Mouse (Mus musculus): ENCODE data around the gene Patj.

The Patj gene

DNA sequence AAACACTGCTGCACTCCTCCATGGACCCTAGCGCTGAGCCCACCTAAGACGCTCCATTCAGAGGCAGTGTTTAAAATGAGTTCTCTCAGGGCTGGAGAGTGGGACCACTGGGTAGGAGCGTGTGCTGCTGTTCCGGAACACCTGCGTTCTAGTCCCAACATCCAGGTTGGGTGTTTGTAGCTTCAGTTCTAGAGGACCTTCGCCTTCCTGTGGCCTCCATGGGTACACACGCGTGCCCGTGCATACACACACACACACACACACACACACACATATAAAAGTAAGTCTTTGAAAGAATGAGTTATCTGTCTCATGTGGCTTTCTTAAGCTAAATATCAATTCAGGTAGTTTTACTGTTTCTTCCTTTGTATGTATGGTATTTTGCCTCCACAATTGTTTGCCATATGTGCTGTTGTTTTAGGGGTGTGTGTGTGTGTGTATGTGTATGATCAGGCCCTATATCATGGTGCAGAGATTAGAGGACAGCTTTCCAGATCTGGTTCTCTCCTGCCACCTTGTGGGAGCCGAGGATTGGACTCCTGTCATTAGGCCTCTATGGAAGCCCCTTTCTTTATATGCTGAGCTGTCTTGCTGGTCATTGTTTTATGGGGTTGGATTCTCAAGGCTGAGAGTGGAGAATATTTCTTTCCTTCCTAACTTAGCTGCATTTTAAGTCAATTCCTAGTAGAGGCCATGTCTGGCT, 49.0 kb downstream of the Patj start:
- DNase-seq (ENCODE audit: low read depth in 2 of 2, low spot score in 2 of 2) = peak; percentile 51 to 66

DNA sequence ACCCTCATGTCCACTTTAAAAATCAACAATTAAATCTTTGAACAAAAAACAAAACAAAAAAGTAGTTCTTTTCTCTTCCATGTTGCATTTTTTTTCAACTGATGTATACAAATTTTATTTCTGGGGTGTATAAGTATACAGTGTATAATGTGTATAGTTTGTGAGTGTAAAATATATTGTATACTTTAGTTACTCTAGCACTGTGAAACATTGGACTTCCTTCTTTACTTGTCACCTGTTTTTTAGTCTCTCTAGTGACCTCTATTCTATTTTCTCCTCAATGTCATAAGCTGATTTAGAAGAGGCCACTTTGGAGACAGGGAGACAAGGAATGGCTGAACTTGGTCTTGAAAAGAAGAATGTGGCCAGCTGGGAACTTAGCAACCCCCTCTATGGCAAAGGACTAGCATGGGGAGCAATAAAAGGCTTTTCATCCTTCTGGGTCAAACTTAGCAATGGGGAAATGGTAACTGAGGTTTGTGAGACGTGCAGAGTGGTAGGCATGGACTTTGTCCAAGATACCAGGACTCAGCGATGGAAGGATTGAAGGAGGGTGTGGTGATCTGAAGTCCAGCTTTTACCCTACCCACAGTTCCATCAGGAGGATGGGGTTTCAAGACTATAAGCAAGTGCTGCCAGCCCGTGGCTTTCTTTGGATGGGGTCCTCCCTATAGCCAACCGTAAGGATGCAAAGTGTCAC, 54.1 kb downstream of the Patj start:
- DNase-seq (ENCODE audit: low read depth in 2 of 2, low spot score in 2 of 2) = no peak

DNA sequence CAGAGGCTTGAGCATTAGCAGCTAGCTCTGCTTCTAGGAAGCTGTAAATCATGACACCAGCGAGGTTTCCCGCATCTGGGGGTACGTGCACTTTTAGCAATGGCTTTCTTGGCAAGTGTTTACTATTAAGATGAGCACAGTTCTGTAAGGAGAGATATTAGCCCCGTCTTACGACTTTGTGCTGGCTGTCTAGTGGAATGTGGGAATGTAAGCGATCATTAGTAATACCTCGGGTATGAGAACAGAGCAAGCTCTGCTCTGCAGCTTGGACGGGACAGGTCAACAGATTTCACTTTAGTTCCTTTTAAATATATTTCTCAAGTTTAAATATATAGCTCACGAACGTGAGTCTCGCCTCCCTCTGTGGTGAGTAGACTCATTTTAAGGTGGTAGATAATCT, 54.7 kb downstream of the Patj start:
- DNase-seq (ENCODE audit: low read depth in 2 of 2, low spot score in 2 of 2) = no peak

DNA sequence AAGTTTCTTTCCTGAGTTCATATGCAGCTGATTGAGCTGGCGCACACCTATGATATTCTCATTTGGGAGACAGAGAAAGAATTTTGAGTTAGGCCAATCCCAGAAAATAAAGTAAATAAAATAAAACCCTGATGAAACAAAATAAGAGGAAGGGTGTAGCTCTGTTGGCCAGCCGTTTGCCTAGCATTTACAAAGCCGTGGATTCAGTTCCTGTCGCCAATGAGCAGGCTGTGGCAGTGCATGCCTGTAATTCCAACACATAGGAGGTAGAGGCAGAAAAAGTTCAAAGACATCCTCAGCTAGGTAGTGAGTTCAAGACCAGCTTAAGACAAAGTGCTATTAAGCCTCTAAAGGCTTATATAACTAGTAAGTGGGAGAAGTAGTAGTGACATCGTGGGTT, 55.2 kb downstream of the Patj start:
- DNase-seq (ENCODE audit: low read depth in 2 of 2, low spot score in 2 of 2) = no peak

DNA sequence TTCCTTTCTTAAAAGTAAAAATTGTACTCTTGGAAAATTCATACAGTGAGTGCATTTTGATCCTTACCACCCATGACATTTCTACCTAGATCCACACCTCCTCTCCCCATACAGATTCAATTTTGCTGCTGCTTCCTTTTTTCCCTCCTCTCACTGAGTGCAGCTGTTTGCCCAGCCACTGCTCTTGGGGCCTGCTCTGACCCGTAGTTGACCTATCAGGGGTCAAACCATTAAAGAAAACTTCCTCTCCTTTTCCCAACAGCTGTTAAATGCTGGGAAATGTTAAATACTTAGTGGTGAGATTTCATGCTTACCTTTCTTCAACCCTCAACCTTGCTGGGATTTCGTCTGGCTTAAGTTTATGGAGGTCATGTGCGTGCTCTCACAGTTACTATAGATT, 55.7 kb downstream of the Patj start:
- no peak for DNase-seq (ENCODE audit: low read depth in 2 of 2, low spot score in 2 of 2)

DNA sequence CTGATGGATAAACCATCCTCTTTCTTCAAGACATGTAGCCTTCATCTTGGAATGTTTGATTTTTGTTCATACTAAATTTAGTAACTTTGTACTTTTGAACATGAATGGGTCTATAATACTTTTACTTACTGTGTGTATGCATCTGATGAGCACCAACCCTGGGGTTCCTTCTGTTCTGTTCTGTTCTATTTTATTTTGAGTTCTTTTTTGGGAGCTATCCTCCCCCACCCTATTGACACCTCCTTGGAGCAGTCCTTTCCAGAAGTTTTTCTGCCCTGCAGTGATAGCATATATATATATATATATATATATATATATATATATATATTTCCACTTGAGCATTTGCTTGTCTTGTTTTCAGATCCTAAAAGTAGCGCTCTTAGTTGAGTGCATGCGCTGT, 57.1 kb downstream of the Patj start:
- DNase-seq (ENCODE audit: low read depth in 2 of 2, low spot score in 2 of 2) = no peak

DNA sequence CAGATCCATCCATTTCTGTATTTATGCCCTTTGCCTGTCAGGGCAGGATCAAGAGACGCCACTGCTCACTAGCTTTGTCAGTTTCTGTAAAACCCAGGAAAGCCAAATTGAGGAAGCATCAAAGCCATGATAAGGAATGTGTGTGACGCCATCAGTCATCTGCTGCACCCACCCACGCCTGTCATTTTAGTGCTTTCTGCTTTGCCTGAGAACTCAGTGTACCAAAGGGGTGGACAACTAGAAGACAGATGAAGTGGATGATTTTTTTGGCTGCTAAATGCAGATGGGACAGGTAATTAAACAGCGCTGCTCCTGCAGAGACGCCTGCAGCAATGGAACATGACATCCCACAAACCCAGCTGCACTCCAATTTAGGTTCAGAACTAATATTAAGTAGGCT, 57.6 kb downstream of the Patj start:
- no peak for DNase-seq (ENCODE audit: low read depth in 2 of 2, low spot score in 2 of 2)

DNA sequence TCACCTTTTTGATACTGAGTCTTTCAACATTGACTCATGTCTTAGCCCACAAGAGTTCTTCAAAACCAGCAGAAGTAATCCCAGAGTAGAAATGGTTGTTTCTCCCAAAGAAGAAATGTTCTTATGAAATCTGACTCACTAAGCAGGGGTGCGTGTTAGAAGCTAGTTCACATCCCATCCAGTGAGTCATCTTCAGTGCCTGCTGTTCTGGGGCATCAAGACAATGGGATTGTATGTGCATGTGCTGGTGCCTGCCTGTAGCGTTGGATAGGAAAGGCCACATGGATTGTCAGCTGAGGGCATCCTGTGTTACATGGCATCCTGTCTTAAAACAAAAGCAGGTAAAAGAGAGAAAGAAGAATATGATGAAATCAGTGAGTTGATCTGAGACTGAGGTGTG, 59.8 kb downstream of the Patj start:
- DNase-seq (ENCODE audit: low read depth in 2 of 2, low spot score in 2 of 2) = no peak

DNA sequence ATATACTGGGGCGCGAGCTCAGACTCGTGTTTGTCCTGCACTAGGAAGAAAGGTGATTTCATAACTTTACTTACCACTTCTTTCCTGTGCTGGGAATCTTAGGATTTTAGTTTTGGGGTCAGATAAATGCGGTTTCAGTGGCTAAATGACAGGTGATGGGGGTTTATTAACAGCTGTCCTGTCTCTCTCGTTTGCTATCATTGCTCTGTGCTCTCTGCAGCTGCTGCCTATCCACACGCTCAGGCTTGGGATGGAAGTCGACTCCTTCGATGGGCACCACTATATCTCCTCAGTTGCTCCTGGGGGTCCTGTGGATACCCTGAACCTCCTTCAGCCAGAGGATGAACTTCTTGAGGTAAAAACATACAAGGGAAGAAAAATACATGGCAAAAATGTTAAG, 60.3 kb downstream of the Patj start:
- no peak for DNase-seq (ENCODE audit: low read depth in 2 of 2, low spot score in 2 of 2)

DNA sequence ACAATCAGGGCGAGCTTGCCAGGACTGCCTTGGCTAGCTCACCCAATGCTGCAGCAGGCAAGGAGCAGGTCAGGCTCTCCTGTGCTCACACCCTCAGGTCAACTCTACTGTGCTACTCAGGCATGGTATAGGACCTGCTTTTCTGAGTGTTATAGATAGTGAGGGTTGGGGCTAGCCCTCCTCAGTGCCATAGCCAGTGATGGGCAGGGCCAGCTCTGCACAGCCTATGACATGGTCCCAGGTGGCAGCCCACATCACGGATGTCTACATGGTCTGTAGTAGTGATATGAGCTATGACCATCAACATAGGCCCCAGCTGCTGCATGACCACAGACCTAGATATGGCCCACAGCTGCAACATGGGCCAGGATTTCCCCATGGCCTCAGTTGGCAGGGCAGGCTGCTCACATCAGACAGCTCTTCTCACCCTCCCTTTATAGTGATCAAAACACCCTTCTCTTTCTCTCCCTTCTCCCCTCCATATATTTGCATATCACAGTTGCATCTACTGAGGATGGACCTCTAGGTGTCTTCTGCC, 66.3 kb downstream of the Patj start:
- no peak for DNase-seq (ENCODE audit: low read depth in 2 of 2, low spot score in 2 of 2)

DNA sequence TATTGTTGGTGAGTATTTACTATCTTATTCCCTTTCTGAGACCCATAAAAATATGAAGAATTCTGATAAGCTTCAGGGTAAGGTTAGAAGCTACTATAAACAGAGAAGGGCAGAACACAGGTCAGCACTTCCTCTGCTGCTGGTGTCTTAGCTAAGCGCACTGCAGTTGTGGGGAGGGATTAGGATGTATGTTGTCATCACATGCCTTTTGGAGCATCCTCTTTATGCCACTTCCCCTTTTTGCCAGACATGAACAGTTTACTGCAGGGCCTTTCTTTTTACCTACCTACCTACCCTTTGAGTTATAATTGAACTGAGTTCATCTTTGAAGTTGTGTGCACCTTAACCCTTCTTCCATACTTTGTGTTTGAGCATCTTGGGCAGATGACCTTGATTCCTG, 69.9 kb downstream of the Patj start:
- DNase-seq (ENCODE audit: low read depth in 2 of 2, low spot score in 2 of 2) = no peak

DNA sequence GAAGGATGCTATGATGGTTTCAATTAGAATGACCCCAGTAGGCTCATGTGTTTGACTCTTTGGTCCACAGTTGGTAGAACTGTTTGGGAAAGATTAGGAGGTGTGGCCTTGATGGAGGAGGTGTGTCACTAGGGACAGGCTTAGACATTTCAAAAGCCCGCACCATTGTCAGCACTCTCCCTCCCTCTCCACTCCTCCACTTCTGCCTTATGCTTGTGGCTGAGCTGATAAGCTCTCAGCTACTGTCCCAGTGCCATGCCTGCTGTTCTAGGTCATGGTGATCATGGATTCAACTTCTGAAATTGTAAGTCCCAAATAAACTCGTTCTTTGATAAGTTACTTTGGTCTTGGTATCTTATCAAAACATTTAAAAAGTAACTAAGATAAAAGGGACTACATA, 70.3 kb downstream of the Patj start:
- DNase-seq (ENCODE audit: low read depth in 2 of 2, low spot score in 2 of 2) = no peak

DNA sequence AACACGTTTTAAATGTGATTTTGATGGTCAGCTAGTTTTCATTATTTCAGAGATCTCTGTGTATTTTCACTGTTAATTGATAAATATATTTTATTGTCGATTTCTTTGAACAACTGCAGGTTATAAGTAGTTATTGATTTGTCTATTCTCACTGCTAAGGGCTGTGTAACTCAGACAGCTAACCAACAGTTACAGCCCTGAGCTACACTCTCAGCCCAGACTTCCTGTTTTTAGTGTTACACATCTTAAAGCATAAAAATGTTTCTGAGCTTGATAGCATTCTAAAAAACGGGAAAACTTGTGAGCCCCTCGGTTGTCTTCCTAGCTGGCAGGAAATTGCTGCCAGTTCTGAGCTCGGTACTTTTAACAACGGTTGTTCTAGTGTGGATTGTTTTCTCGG, 75.8 kb downstream of the Patj start:
- no peak for DNase-seq (ENCODE audit: low read depth in 2 of 2, low spot score in 2 of 2)

DNA sequence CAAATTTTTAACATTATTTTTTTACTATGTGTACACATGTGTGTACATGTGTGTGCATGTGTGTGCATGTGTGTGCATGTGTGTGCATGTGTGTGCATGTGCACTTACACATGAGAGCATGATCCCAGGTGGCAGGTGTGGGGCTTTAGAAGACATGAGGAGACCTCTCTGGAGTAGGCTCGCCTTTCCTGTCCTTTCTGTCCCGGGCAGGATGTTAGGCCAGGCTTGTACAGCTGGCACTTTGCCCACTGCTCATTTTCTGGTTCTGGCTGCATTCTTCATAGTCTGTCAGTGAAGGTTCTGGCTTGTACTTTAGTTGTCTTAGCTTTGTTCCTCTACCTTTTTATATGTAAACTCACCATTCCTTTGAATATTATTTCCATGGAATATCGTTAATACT, 77.9 kb downstream of the Patj start:
- DNase-seq (ENCODE audit: low read depth in 2 of 2, low spot score in 2 of 2) = no peak

DNA sequence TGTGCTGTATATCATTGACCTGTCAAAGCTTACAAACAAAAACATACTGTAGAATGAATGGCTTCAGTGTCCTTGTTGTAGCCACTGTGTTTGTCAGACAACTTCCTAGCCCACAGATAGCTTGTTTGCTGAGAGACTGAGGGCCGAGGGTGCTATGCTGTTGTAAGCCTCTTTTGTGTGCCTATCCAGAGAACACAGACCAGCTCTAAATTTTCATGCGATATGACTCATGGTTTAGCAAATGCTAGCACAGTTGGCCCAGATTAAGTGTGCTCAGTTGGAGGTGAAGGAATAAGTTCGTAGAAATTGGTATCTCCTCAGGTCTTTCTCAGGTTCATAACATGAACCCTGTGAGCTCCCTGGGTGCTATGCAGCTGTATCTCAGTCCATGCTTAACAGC, 82.4 kb downstream of the Patj start:
- DNase-seq (ENCODE audit: low read depth in 2 of 2, low spot score in 2 of 2) = no peak

DNA sequence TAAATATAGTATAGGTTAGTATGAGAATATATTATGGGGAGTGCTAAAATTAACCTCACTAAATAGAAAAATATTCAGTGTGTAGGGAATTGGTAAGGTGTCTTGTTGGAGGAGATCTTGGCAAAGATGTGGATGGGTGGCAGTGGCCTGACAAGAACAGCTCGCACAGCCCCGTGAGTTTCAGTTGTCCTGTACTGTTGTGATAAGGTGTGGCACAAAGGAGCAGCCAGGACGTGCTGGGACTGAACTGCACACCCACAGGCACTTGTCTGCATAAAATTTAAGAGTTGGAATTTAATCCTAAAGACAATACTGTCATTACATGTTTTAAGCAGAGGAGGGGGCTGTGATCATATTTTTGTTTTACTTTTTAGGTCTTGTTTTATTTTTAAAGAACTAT, 90.9 kb downstream of the Patj start:
- DNase-seq (ENCODE audit: low read depth in 2 of 2, low spot score in 2 of 2) = no peak

DNA sequence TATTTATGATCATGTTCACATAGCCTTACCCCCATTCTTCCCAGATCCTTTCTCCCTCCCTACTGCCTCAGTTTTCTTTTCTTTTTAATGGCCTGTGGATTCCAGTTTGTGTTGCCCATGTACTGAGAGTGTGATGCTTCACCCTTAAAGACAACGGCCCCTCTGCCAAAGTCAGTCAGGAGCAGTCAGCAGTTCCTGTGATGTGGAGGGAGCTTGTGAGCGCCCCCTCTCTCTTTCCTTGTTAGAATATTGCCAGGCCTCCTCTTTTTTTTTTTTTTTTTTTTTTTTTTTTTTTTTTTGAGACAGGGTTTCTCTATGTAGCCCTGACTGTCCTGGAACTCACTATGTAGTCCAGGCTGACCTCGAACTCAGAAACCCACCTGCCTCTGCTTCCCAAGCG, 91.3 kb downstream of the Patj start:
- DNase-seq (ENCODE audit: low read depth in 2 of 2, low spot score in 2 of 2) = no peak

DNA sequence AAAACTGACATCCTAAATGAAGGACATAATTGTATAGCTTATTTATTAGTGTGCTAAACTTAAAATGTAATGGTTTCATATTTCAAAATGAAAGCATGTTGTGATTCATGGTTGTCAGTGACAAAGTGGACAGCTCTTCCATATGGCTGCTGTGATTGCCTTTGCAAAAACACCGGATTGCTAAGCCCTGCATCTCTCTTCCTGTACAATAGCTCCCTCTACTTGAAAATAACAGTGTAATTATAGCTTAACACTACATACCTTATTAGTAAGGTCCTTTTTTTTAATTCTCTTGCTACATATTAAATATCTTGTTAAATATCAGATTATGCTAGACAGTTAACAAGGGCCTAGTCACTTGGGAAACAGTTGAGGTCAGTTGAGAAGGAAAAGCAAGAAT, 93.8 kb downstream of the Patj start:
- DNase-seq (ENCODE audit: low read depth in 2 of 2, low spot score in 2 of 2) = no peak

DNA sequence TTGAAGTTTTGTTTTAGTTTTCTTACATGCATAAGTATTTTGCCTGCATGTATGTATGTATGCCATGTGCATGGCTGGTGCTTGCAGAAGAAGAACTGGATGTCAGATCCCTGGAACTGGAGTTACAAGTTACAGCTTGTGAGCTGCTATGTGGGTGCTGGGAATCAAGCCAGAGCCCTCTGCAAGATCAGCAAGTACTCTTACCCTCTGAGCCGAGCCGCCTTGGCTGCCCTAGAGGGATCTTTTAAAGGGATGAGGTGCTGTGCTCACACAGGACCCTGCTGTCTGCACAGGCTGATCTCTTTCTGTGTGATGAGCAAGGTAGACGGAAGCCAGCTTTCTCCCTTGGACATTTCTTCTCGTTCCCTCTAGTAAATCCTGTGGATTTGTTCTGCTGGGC, 102.8 kb downstream of the Patj start:
- no peak for DNase-seq (ENCODE audit: low read depth in 2 of 2, low spot score in 2 of 2)

DNA sequence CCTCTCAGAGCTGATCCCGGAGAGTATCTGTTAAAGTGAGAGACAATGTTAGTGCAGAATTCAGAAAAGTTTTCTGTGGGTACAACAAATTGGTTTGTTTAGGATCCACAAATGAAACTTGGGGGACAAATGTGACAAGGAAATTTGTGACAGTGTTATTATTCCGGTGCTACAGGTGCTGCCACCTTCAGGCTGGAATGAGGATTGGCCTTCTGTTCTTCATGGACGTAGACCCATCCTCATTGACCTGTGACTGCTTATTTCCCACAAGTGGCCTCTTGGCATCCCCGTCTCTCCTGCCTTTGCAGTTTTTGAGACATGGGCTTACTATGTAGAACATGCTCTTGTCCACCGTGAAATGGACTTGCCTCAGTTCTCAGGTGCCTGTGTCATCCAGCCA, 104.6 kb downstream of the Patj start:
- DNase-seq (ENCODE audit: low read depth in 2 of 2, low spot score in 2 of 2) = no peak

DNA sequence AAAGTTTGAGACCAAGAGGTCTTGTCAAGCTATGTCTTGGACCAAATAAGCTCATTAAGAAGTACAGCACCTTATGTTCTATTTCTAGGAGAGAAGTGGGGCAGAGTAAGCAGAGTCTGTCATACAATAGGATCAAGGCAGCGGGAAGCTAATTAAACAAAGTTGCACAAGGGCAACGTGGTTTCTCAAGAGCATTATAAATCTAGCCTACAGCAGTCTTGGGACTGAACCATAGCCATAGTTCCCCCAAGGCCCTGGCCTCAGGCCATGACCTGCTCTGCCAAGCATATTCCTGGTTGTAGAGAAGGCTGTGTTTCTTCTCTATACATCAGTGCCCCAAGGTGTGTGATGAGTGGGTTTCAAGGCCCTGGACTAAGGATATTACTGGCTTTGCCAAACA, 105.3 kb downstream of the Patj start:
- DNase-seq (ENCODE audit: low read depth in 2 of 2, low spot score in 2 of 2) = no peak

DNA sequence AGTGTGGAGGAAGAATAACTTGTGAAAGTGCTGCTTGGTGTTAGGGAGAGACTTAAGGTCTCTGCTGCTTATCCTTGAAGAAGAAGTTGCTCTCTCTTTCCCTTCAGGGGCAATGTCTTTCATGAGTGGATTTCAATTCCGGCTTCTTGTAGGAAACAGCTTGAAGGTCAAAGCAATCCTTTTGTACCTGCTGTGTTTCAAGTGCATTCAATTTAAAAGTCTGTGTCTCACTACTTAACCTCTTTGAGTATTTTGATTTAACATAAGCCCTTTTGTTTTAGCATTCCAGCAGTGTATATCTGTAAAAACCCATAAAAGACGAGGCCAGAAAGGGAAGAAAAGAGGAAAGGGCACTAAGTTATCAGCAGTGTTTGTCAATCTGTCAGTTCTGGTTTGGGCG, 109.2 kb downstream of the Patj start:
- no peak for DNase-seq (ENCODE audit: low read depth in 2 of 2, low spot score in 2 of 2)
